Mouse (Mus musculus): ENCODE data around the gene Dhps. TPM values are rescaled to one million over a fixed set of nuclear protein-coding genes. Genes with fewer than 3 reads are reported as not detected.

Gene Dhps
- polyA plus RNA-seq (2014; fragmentation: Illumina TruSeq; extraction: RNeasy Lipid Tissue Mini Kit (QIAGEN cat#74804); ENCODE audit: low read depth, low replicate concordance), result 23.2 TPM

DNA sequence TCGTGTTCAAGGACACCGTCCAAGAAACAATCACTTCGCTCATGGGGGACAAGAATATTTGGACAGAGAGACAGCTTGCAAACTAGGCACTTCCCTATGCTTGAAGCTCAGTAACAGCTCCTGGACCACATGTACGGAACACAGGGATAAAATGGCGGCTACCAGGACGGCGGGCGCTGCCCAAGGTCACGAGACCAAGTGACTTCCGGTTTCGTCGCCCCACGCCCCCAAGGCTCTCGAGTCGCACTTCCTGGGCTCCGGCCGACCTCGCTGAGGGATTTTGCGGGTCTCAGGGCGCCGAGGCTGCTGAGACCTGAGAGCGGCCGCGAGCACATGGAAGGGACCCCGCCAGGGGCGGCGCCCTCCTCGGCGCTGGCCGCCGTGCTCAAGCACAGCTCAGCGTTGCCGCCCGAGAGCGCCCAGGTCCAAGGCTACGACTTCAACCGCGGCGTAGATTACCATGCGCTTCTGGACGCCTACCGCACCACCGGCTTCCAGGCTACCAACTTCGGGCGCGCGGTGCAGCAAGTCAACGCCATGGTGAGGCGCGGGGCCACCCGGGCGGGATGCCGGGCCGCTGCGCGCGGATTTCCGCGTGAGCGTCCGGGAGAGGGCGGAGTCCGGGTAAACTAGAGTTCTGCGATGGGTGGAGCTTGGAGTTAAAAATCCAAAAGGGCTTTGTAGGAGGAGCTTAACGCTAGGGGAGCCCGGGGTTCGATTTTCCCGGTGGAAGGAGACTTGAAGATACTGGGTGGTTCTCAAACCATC is at the start of gene Dhps:
Gene Dhps, plus strand, starts transcription at position 244 of the 768 bp plus-strand sequence.

DNA sequence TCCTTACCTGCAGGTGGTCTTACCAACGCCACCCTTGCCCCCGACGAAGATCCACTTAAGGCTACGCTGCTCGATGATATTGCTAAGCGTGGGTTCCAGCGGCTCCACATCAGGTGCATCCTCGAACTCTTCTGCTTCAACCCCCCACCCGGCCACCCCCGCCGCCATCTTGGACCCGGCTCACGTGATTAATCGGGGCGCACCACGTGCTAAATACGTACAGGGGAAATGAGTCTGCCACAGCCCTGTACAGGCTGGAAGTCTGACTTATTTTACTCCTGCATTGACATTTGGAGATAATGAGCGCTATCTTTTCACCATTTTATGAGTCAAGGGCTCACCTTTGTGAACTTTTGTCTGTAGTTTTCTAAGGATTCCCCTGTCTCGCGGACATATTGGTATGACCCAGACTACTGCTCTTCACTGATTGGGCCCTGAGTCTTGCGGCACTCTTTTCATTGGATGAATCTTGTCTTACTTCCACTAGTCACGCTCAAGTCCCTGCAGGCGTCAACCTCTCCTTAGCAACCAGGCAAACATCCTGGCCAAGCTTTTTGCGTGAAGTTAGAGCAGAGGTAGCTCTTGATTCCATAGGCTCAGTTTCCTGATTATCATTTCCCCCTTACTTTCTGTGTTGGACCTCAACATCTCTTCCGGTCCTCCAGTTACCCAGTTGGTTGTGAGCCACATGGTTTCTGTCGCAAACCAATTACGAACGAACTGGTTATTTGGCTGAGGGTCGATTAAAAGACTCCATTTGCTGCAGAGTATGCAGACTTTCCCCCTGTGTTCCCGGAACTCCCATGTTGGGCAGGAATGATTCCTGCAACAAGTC is 46.2 kb upstream of the Dhps start, which contains the start of gene Asna1:
Gene Asna1, minus strand, starts transcription at position 184 of the 835 bp plus-strand sequence.

DNA sequence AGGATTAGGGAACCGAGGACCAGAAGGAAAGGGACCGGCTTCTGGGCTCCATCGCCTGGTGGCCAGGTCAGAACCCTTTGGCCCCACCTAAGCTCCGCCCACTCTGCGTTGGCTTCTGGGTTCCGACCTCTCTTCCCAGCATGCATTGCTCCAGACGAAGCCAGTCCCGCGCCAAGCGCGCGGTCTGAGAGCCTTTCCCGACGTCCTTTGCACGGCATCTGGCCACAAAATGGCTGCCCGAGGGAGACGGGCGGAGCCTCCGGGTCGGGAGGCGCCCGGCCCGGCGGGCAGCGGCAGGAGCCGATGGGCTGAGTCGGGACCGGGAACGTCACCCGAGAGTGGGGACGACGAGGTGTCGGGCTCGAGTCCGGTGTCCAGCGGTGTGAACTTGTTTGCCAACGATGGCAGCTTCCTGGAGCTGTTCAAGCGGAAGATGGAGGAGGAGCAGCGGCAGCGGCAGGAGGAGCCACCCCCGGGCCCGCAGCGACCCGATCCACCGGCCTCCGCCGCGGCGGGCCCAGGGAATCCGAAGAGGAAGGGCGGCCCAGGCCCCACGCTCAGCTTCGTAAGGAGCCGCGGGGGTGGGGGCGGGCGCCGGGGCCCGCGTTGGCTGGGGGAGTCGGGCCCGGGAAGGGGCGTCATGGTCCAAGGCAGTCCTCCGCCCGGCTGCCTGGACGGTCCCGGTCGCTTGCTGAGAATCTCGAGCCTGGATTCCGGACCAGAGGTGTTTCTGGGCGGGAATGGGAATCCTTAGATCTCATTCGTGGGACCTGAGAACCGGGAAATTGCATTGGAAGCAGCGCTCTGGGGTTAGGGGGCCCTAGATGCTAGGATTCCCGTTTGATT is 44.7 kb upstream of the Dhps start, which contains the start of gene Trir:
Gene Trir, plus strand, starts transcription at position 154 of the 846 bp plus-strand sequence.

DNA sequence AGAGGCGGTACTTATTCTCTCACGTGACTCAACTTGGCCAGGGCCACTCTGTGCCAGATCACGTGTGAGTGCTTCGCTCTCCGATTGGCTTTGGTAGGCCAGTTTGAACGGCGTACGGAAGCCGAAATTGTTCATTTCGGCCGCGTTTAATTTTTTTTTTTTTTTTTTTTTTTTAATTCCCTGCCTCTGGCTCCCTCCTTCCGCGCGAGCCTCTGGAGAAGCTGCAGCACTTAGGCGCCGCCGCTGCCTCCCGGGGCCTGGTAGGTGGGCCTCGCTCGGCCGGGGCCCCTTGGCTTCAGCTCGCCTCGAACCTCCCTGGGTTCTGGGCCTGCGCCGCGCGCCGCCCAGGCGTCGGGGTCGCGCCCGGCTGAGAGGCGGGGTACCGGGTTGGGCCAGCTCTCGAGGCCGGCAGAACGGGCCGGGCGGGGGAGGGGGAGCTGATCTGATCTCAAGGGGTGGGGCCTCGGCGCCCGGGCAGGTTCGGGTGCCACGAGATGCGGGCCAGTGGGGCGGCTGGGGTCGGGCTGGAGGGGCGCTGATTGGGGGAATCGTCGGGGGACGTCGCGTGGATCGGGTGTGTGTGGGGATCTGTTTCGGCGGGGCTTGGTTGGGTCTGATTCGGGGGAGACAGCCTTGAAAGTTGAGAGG is 34.7 kb upstream of the Dhps start, which contains the start of gene Tnpo2:
Gene Tnpo2, plus strand, starts transcription at position 198 of the 648 bp plus-strand sequence.

DNA sequence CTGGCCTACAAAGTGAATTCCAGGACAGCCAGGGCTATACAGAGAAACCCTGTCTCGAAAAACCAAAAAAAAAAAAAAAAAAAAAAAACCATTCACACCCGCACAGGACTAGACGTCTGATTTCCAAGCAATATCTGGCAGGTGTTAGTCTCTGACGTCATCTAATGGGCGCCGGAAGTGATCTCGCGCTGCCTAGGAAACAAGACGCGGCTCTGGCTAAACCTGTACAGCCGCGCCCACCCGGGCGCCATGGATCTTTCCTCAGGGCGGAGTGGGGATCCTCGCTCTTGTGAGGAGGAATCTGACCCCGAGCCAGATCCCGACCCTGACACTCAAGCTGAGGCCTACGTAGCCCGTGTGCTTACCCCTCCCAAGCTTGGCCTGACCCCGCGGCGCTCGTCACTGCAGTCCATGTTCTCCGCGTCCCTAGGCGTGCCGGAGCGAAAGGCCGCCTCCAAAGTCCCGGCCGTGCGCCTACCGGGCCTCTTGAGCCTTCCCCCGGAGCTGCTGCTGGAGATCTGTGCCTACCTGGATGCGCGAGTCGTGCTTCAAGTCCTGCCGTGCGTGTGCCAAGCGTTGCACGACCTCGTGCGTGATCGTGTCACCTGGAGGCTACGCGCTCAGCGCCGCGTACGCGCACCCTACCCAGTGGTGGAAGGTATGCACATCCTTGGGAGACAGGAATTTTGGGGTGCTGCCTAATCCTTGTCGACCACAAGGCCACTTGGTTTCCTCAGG is 11.5 kb upstream of the Dhps start, which contains the start of gene Fbxw9:
Gene Fbxw9, plus strand, starts transcription at position 177 of the 738 bp plus-strand sequence.

DNA sequence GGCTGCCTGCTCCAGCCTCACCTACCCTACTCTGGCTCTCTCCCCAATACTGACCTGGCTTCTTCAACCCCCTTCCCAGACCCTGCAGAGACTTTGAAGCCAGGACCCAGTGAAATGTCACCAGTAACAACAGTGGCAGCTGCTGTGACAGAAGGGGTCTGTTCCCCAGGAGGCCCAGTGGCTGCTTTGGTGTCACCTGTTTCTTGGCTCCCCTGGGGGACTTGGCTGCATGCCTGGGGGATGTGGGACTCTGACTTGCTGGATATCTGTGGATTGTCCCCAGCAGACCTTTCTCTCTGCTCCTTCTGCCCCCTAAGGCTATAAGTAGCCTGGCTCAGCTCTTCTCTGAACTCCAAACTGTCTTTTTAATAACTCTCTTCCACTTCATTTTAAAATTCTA is 3.6 kb upstream of the Dhps start, which contains the start of gene Gm5741:
Gene Gm5741, minus strand, starts transcription at position 1 of the 400 bp plus-strand sequence.

DNA sequence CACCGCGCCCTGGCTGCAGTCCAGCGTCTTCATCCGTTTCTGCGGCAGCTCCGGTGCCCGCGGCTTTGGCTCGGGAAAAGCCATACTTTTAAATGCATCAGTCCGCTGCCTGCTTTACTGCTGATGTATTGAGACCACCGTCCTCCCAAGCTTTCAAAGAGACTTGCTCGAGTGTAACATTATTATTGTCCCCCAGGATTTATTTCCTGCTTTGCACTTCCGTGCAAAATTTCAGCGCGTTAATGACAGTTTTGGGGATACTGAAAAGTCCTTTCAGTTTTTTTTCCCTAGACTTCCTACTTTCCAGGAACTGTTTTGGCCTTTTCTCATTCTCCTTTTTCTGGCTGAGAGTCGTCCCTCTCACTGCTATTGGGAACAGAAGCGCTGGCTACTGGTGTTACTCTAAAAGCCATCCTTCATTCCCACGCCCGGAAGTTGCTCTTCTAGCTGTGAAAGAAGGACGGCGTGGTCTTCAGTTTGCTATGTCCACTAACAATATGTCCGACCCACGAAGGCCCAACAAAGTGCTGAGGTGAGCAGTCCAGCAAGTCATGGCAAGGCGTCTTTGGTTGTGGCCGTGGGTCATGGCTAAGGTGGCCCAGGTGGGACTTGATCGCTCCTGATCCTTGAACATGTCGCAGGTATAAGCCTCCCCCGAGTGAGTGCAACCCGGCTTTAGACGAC is 9.1 kb downstream of the Dhps start, which contains the start of gene Wdr83os:
Gene Wdr83os, plus strand, starts transcription at position 209 of the 684 bp plus-strand sequence.

DNA sequence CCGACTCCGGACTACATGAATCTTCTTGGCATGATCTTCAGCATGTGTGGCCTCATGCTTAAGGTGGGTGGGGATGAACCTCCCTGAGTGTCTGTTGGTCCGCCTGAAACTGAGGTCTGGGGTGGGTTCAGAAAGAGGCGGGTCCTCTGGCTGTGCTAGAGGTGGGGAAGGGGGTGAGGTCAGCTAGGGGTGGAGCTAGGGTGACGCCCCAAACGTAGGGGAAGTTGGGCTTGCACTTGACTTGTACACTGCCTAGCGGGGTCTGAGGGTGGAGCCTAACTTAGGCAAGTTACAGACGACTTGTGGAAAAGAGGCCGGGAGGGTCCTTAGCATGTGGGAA is 9.6 kb downstream of the Dhps start, which contains the start of gene Wdr83:
Gene Wdr83, minus strand, starts transcription at position 91 of the 340 bp plus-strand sequence.

DNA sequence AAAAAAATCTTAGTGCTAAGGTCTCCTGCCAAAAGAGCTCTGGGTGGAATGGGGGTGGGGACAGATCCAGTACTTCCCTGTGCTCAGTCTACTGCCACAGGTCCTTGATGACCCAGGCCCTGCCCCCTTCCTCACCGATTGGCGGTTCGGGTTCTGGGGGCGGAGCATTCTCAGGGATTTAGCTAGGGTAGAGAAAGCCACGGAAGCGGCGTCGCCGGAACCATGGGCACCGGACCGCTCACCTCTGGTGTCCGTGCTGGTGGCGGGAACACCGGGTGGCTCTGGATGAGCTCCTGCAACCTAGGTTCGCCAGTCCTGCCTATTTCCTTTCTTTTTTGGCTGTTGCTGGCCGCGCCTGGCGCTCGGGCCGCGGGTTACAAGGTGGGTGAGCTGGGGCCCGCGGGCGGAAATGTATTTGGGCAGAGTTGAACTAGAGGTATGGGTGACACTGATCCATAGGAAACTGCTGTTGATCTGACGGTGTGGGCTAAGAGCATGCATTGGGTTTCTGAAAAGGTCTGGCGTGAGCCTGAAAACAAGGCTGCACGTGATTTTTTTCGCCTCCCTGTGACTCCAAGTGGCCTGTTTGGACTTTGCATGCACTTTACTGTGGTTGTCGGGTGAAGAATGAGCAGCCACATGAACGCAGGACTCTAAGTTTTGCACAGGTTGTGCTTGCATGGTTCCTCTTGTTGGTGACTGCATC is 11.7 kb downstream of the Dhps start, which contains the start of gene Man2b1:
Gene Man2b1, plus strand, starts transcription at position 163 of the 706 bp plus-strand sequence.

DNA sequence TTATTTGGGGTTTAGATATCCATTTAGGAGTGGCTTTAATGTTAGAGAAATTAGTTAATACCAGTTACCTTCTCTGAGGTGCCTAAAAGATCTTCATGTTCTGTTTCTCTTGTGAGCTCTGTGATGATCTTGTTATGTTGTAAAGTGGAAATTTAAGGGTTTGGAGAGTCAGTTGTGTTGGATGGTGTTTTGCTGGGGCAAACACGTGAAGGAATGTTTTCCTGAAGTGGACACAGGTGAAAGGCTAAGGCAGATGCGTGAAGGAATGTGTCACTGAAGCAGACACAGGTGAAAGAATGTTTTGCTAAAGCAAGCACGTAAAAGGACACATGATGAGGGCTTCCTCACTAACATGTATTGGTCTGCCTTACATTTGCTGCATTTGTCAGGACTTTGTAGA is 51.4 kb downstream of the Dhps start, which contains the start of gene Zfp791:
Gene Zfp791, minus strand, starts transcription at position 101 of the 400 bp plus-strand sequence.

Other genes with a start within 250 kb of the Dhps start
- 1.5 TPM for gene Dand5, start 248.9 kb upstream of the Dhps start, polyA plus RNA-seq (2014; fragmentation: Illumina TruSeq; extraction: RNeasy Lipid Tissue Mini Kit (QIAGEN cat#74804); ENCODE audit: low read depth, low replicate concordance)
- 0.66 TPM for gene Gadd45gip1, start 240.2 kb upstream of the Dhps start, polyA plus RNA-seq (2014; fragmentation: Illumina TruSeq; extraction: RNeasy Lipid Tissue Mini Kit (QIAGEN cat#74804); ENCODE audit: low read depth, low replicate concordance)
- 3.5 TPM for gene Rad23a, start 231.1 kb upstream of the Dhps start, polyA plus RNA-seq (2014; fragmentation: Illumina TruSeq; extraction: RNeasy Lipid Tissue Mini Kit (QIAGEN cat#74804); ENCODE audit: low read depth, low replicate concordance)
- gene Calr, start 224.8 kb upstream of the Dhps start, polyA plus RNA-seq (2014; fragmentation: Illumina TruSeq; extraction: RNeasy Lipid Tissue Mini Kit (QIAGEN cat#74804); ENCODE audit: low read depth, low replicate concordance), result 491 TPM
- 4.9 TPM for gene Farsa, start 214.8 kb upstream of the Dhps start, polyA plus RNA-seq (2014; fragmentation: Illumina TruSeq; extraction: RNeasy Lipid Tissue Mini Kit (QIAGEN cat#74804); ENCODE audit: low read depth, low replicate concordance)
- 9.3 TPM for gene Syce2, start 199.6 kb upstream of the Dhps start, polyA plus RNA-seq (2014; fragmentation: Illumina TruSeq; extraction: RNeasy Lipid Tissue Mini Kit (QIAGEN cat#74804); ENCODE audit: low read depth, low replicate concordance)
- 36.1 TPM for gene Gcdh, start 177.8 kb upstream of the Dhps start, polyA plus RNA-seq (2014; fragmentation: Illumina TruSeq; extraction: RNeasy Lipid Tissue Mini Kit (QIAGEN cat#74804); ENCODE audit: low read depth, low replicate concordance)
- 0.38 TPM for gene Klf1, start 169.8 kb upstream of the Dhps start, polyA plus RNA-seq (2014; fragmentation: Illumina TruSeq; extraction: RNeasy Lipid Tissue Mini Kit (QIAGEN cat#74804); ENCODE audit: low read depth, low replicate concordance)
- gene Dnase2a, start 163.2 kb upstream of the Dhps start, polyA plus RNA-seq (2014; fragmentation: Illumina TruSeq; extraction: RNeasy Lipid Tissue Mini Kit (QIAGEN cat#74804); ENCODE audit: low read depth, low replicate concordance), result 11.0 TPM
- gene Mast1, start 134.4 kb upstream of the Dhps start, polyA plus RNA-seq (2014; fragmentation: Illumina TruSeq; extraction: RNeasy Lipid Tissue Mini Kit (QIAGEN cat#74804); ENCODE audit: low read depth, low replicate concordance), result not detected
- gene Rtbdn, start 124.8 kb upstream of the Dhps start, polyA plus RNA-seq (2014; fragmentation: Illumina TruSeq; extraction: RNeasy Lipid Tissue Mini Kit (QIAGEN cat#74804); ENCODE audit: low read depth, low replicate concordance), result not detected
- gene Gm49661, start 102.3 kb upstream of the Dhps start, polyA plus RNA-seq (2014; fragmentation: Illumina TruSeq; extraction: RNeasy Lipid Tissue Mini Kit (QIAGEN cat#74804); ENCODE audit: low read depth, low replicate concordance), result not detected
- 27.1 TPM for gene Prdx2, start 102.2 kb upstream of the Dhps start, polyA plus RNA-seq (2014; fragmentation: Illumina TruSeq; extraction: RNeasy Lipid Tissue Mini Kit (QIAGEN cat#74804); ENCODE audit: low read depth, low replicate concordance)
- 2.4 TPM for gene Rnaseh2a, start 102.0 kb upstream of the Dhps start, polyA plus RNA-seq (2014; fragmentation: Illumina TruSeq; extraction: RNeasy Lipid Tissue Mini Kit (QIAGEN cat#74804); ENCODE audit: low read depth, low replicate concordance)
- 1.7 TPM for gene Junb, start 93.0 kb upstream of the Dhps start, polyA plus RNA-seq (2014; fragmentation: Illumina TruSeq; extraction: RNeasy Lipid Tissue Mini Kit (QIAGEN cat#74804); ENCODE audit: low read depth, low replicate concordance)
- gene Hook2, start 81.2 kb upstream of the Dhps start, polyA plus RNA-seq (2014; fragmentation: Illumina TruSeq; extraction: RNeasy Lipid Tissue Mini Kit (QIAGEN cat#74804); ENCODE audit: low read depth, low replicate concordance), result 26.9 TPM
- 3.1 TPM for gene Best2, start 57.2 kb upstream of the Dhps start, polyA plus RNA-seq (2014; fragmentation: Illumina TruSeq; extraction: RNeasy Lipid Tissue Mini Kit (QIAGEN cat#74804); ENCODE audit: low read depth, low replicate concordance)
- 11.1 TPM for gene Asna1, start 46.5 kb upstream of the Dhps start, polyA plus RNA-seq (2014; fragmentation: Illumina TruSeq; extraction: RNeasy Lipid Tissue Mini Kit (QIAGEN cat#74804); ENCODE audit: low read depth, low replicate concordance)
- 13.3 TPM for gene Trir, start 44.9 kb upstream of the Dhps start, polyA plus RNA-seq (2014; fragmentation: Illumina TruSeq; extraction: RNeasy Lipid Tissue Mini Kit (QIAGEN cat#74804); ENCODE audit: low read depth, low replicate concordance)
- 12.3 TPM for gene Tnpo2, start 34.8 kb upstream of the Dhps start, polyA plus RNA-seq (2014; fragmentation: Illumina TruSeq; extraction: RNeasy Lipid Tissue Mini Kit (QIAGEN cat#74804); ENCODE audit: low read depth, low replicate concordance)
- gene Fbxw9, start 11.7 kb upstream of the Dhps start, polyA plus RNA-seq (2014; fragmentation: Illumina TruSeq; extraction: RNeasy Lipid Tissue Mini Kit (QIAGEN cat#74804); ENCODE audit: low read depth, low replicate concordance), result 2.6 TPM
- gene Gm5741, start 3.8 kb upstream of the Dhps start, polyA plus RNA-seq (2014; fragmentation: Illumina TruSeq; extraction: RNeasy Lipid Tissue Mini Kit (QIAGEN cat#74804); ENCODE audit: low read depth, low replicate concordance), result not detected
- gene Wdr83os, start 9.0 kb downstream of the Dhps start, polyA plus RNA-seq (2014; fragmentation: Illumina TruSeq; extraction: RNeasy Lipid Tissue Mini Kit (QIAGEN cat#74804); ENCODE audit: low read depth, low replicate concordance), result 5.8 TPM
- 2.8 TPM for gene Wdr83, start 9.5 kb downstream of the Dhps start, polyA plus RNA-seq (2014; fragmentation: Illumina TruSeq; extraction: RNeasy Lipid Tissue Mini Kit (QIAGEN cat#74804); ENCODE audit: low read depth, low replicate concordance)
- gene Man2b1, start 11.5 kb downstream of the Dhps start, polyA plus RNA-seq (2014; fragmentation: Illumina TruSeq; extraction: RNeasy Lipid Tissue Mini Kit (QIAGEN cat#74804); ENCODE audit: low read depth, low replicate concordance), result 9.3 TPM
- 6.6 TPM for gene Zfp791, start 51.3 kb downstream of the Dhps start, polyA plus RNA-seq (2014; fragmentation: Illumina TruSeq; extraction: RNeasy Lipid Tissue Mini Kit (QIAGEN cat#74804); ENCODE audit: low read depth, low replicate concordance)
- not detected for gene Cks1brt, start 80.2 kb downstream of the Dhps start, polyA plus RNA-seq (2014; fragmentation: Illumina TruSeq; extraction: RNeasy Lipid Tissue Mini Kit (QIAGEN cat#74804); ENCODE audit: low read depth, low replicate concordance)
- gene Olfr371, start 154.2 kb downstream of the Dhps start, polyA plus RNA-seq (2014; fragmentation: Illumina TruSeq; extraction: RNeasy Lipid Tissue Mini Kit (QIAGEN cat#74804); ENCODE audit: low read depth, low replicate concordance), result not detected
- gene Orc6, start 227.9 kb downstream of the Dhps start, polyA plus RNA-seq (2014; fragmentation: Illumina TruSeq; extraction: RNeasy Lipid Tissue Mini Kit (QIAGEN cat#74804); ENCODE audit: low read depth, low replicate concordance), result 47.1 TPM
- 361 TPM for gene Vps35, start 228.0 kb downstream of the Dhps start, polyA plus RNA-seq (2014; fragmentation: Illumina TruSeq; extraction: RNeasy Lipid Tissue Mini Kit (QIAGEN cat#74804); ENCODE audit: low read depth, low replicate concordance)